Mouse (Mus musculus) intestine, postnatal 0 days (tissue): ENCODE results near the gene Nif3l1. TPM values are rescaled to one million over a fixed set of nuclear protein-coding genes. Genes with fewer than 3 reads are reported as not detected.

Experiments used
- ATAC-seq: fragments of 200-750 bp; cut with Nextera tagmentation; 2 replicates; pipeline ENCODE4 v1.8.0; 2017; ENCODE audit warnings: mild to moderate bottlenecking, moderate TSS enrichment, moderate library complexity
- H3K27ac ChIP-seq: fragments of 300-500 bp; sonication (generic); 2 replicates; pipeline ENCODE4 v1.5.1; 2014; ENCODE audit warnings: mild to moderate bottlenecking, low read depth, low read length, moderate library complexity
- H3K27me3 ChIP-seq: fragments of 300-500 bp; sonication (generic); replicated peaks from 2 replicates; pipeline ENCODE4 v1.6.1; 2014; ENCODE audit warnings: low read length, mixed read lengths; ENCODE audit not compliant: control insufficient read depth, insufficient read depth
- H3K36me3 ChIP-seq: fragments of 300-500 bp; sonication (generic); 2 replicates; pipeline ENCODE4 v1.6.1; 2014; ENCODE audit warnings: mild to moderate bottlenecking, moderate library complexity; ENCODE audit not compliant: control insufficient read depth, insufficient read depth
- H3K4me1 ChIP-seq: fragments of 300-500 bp; sonication (generic); replicated peaks from 2 replicates; pipeline ENCODE4 v1.6.1; 2014; ENCODE audit warnings: antibody characterized with exemption, low read length, mixed read lengths; ENCODE audit not compliant: control insufficient read depth, insufficient read depth
- H3K4me2 ChIP-seq: fragments of 300-500 bp; sonication (generic); replicated peaks from 2 replicates; pipeline ENCODE4 v1.6.1; 2014; ENCODE audit warnings: low read depth, mild to moderate bottlenecking, moderate library complexity
- H3K4me3 ChIP-seq: fragments of 300-500 bp; sonication (generic); 2 replicates; pipeline ENCODE4 v1.5.1; 2014; ENCODE audit warnings: low read depth, low read length
- H3K9ac ChIP-seq: fragments of 300-500 bp; sonication (generic); 2 replicates; pipeline ENCODE4 v1.6.1; 2014; ENCODE audit warnings: mild to moderate bottlenecking, low read depth, low read length
- H3K9me3 ChIP-seq: fragments of 300-500 bp; sonication (generic); 2 replicates; pipeline ENCODE4 v1.6.1; 2016; ENCODE audit warnings: mixed run types; ENCODE audit not compliant: control insufficient read depth
- CTCF ChIP-seq: sonication (generic); IDR thresholded peaks from 2 replicates; pipeline ENCODE4 v1.5.1; 2016; ENCODE audit warnings: low read depth, mild to moderate bottlenecking, control low read depth, antibody characterized with exemption, moderate library complexity
- WGBS: fragments of 180-500 bp; shearing (Covaris S2); extraction: QIAGEN DNeasy Blood & Tissue Kit; methylation state at CpG from one replicate; pipeline ENCODE4 v1.1.7; 2014; 5-methylcytosine and 5-hydroxymethylcytosine counted together
- polyA plus RNA-seq: library from polyadenylated mRNA; unstranded; fragments of >200 nt; fragmentation: Nextera tagmentation; extraction: Ambion mirVana; gene quantifications from 2 replicates; pipeline ENCODE4 v1.2.1, GENCODE M21; 2015

Gene Nif3l1
- polyA plus RNA-seq, 1 experiment from 2014 or later: 24.9 TPM

DNA sequence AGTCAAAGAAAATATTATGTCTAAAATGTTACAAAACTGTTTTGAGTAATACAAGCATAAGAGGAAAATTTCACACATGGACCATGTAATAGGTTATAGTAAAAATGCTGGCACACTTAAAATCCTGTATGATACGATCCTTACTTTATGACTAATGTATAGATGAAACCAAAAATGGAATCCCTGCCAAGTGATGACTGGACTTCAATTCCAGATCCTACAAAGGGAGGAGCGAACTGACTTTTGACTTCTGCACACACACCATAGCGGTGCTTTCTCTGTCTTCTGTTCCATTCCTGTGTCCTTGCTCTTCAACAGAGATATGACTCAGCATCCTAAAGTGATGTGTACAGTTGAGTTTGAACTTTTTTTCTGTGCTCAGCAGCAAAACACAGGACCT is 15.6 kb downstream of the Nif3l1 start:
- Histone ChIP-seq H3K36me3 (peaks cover 59% of the 10 kb centered on the region), H3K4me1 (no peaks in the 10 kb centered on the region), H3K4me3 (no peak overlapping the region), H3K9me3 (no peaks in the 10 kb centered on the region), H3K4me2 (no peak overlapping the region), H3K9ac (no peak overlapping the region), H3K27me3 (no peaks in the 10 kb centered on the region), H3K27ac (no peak overlapping the region)
- TF ChIP-seq CTCF: no peak
- no peak for ATAC-seq
- 77% methylated on average over 3 of the region's 3 CpGs for WGBS

DNA sequence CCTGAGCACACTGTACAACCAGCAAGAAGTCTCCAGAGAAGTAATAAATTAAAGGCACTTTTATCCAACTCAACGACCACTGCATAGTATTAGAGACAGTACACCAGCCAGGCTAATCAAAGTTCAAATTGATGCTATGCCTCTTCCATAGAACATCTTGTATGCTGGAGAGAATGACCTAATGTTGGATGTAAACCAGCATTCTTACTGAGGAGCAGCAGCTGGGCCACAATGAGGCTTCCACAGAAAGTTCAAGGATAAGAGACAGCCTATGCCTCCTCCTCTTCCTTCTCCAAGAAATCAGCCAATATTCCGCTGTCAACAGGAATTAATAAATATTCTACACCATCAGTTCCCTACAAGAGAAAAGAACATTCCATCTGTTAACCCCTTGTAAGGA is 19.0 kb downstream of the Nif3l1 start:
- no peak for TF ChIP-seq CTCF
- H3K36me3 ChIP-seq: peaks cover 35% of the 10 kb centered on the region
- H3K4me2 ChIP-seq: no peak overlapping the region
- H3K27ac ChIP-seq: no peak overlapping the region
- H3K27me3 ChIP-seq: no peaks in the 10 kb centered on the region
- no peak for ATAC-seq
- 73% methylated on average over 2 of the region's 2 CpGs for WGBS
- H3K4me3 ChIP-seq: no peak overlapping the region
- H3K9ac ChIP-seq: no peak overlapping the region
- H3K9me3 ChIP-seq: no peaks in the 10 kb centered on the region
- no peaks in the 10 kb centered on the region for H3K4me1 ChIP-seq

DNA sequence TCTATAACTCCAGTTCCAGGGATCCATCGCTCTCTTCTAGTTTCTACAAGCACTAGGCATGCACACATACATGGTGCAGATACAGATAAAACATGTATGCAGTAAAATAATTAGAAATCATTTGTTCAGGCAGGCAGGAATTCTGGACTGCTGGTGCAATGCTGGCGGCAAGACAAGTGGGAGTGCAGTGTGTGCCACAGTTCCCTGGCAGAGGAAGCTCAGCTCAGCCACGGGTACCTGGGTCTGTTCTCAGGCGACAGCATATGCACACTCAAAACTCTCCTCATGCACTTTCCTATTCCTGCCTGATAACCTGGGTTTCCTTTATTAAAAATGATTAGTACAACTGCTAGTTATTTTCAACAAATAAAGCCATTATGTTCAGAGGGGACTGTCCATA is 20.1 kb downstream of the Nif3l1 start:
- no peak overlapping the region for H3K9ac ChIP-seq
- H3K36me3 ChIP-seq: peaks cover 44% of the 10 kb centered on the region
- no peak for TF ChIP-seq CTCF
- H3K4me3 ChIP-seq: no peak overlapping the region
- no peak overlapping the region for H3K4me2 ChIP-seq
- no peaks in the 10 kb centered on the region for H3K4me1 ChIP-seq
- WGBS: 93% methylated on average over 4 of the region's 4 CpGs
- H3K9me3 ChIP-seq: no peaks in the 10 kb centered on the region
- H3K27me3 ChIP-seq: no peaks in the 10 kb centered on the region
- no peak for ATAC-seq
- H3K27ac ChIP-seq: no peak overlapping the region

DNA sequence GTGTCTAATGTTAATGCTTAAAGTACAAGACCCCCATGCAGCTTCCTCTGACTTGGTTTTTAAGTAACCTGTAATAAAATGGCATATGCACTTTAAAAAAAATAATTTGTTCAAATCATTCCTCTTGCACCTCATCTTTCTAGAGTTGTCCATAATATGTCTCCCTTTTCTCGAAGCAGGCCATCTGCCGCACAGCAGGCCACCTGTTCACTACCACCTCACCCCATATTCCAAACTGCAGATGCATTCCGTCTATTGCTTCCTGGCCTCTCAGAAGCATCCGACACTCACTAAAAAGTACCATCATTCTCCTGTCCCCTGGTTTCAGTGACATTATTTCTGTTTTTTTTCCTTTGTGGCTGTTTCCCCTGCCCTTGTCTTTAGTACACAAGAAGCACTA is 20.6 kb downstream of the Nif3l1 start:
- H3K4me2 ChIP-seq: no peak overlapping the region
- H3K27ac ChIP-seq: no peak overlapping the region
- TF ChIP-seq CTCF: no peak
- no peak for ATAC-seq
- peaks cover 44% of the 10 kb centered on the region for H3K36me3 ChIP-seq
- H3K4me3 ChIP-seq: no peak overlapping the region
- no peaks in the 10 kb centered on the region for H3K27me3 ChIP-seq
- 97% methylated on average over 4 of the region's 4 CpGs for WGBS
- no peaks in the 10 kb centered on the region for H3K4me1 ChIP-seq
- H3K9me3 ChIP-seq: no peaks in the 10 kb centered on the region
- no peak overlapping the region for H3K9ac ChIP-seq

DNA sequence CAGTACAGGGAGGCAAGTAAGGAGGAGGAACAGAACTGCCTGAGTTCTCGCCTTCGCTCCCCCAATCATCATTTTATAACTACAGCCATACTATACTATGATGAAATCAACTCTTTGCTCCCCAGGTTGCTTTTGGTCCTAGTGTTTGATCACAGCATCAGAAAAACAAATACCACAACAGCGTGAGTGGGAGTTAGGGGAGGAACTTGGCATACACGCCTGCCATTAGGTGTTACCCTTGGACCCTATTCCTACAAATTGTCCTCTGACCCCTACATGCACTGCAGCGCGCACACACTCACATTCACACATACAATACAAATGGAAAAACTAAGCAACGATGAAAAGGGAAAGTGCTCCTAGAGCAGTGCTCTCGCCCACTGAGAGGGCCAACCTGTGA is 30.7 kb downstream of the Nif3l1 start:
- Histone ChIP-seq H3K27ac (no peak overlapping the region), H3K9ac (no peak overlapping the region), H3K36me3 (peaks cover 48% of the 10 kb centered on the region), H3K4me3 (no peak overlapping the region), H3K27me3 (no peaks in the 10 kb centered on the region), H3K4me1 (no peaks in the 10 kb centered on the region), H3K4me2 (no peak overlapping the region), H3K9me3 (no peaks in the 10 kb centered on the region)
- ATAC-seq: no peak
- TF ChIP-seq CTCF: no peak
- 93% methylated on average over 8 of the region's 8 CpGs for WGBS

DNA sequence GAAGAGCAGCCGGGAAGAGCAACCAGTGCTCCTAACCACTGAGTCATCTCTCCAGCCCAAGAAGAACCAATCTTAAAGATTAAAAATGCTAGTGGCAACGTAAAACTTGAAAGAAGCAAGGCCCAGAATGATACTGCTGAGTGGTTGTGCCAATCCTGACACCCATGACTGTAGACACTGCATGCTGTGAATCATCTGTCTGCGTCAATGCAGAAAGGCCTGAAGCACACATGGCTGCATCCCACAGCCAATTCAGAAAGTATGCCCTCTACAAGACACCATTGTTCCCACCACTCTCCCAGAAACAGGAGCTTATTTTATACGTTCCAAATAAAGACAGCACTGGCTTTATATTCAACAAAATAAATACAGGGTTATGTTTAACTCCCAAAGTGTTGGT is 37.7 kb downstream of the Nif3l1 start:
- no peak overlapping the region for H3K9ac ChIP-seq
- no peak overlapping the region for H3K27ac ChIP-seq
- peaks cover 28% of the 10 kb centered on the region for H3K36me3 ChIP-seq
- H3K27me3 ChIP-seq: no peaks in the 10 kb centered on the region
- no peaks in the 10 kb centered on the region for H3K4me1 ChIP-seq
- no peak overlapping the region for H3K4me2 ChIP-seq
- no peak overlapping the region for H3K4me3 ChIP-seq
- TF ChIP-seq CTCF: no peak
- no peak for ATAC-seq
- no peaks in the 10 kb centered on the region for H3K9me3 ChIP-seq
- 90% methylated on average over 4 of the region's 4 CpGs for WGBS

DNA sequence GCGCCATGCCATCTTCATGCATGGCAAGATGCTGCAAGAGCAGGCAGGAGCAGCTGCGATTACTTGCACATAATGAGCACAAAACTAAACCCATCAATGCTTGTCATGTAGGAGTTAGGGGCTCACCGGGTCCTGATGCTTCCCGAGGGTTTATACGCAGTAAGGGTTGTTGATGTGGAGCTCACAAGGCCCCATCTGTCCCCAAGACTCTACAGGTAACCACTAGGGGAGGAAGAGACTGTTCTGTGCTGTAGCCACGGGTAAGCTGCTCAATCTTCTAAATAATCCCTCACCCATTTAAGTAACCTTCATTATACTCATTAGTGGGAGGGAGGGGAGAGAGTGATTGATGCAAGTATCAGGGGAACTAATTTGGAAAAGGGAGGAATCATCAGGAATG is 50.7 kb downstream of the Nif3l1 start:
- no peak overlapping the region for H3K4me2 ChIP-seq
- no peaks in the 10 kb centered on the region for H3K27me3 ChIP-seq
- no peaks in the 10 kb centered on the region for H3K4me1 ChIP-seq
- no peak overlapping the region for H3K27ac ChIP-seq
- 95% methylated on average over 6 of the region's 6 CpGs for WGBS
- TF ChIP-seq CTCF: no peak
- H3K9me3 ChIP-seq: no peaks in the 10 kb centered on the region
- peaks cover 45% of the 10 kb centered on the region for H3K36me3 ChIP-seq
- no peak for ATAC-seq
- no peak overlapping the region for H3K4me3 ChIP-seq
- no peak overlapping the region for H3K9ac ChIP-seq
